Mouse (Mus musculus): ENCODE results near the gene Clec11a.
"Not testable (repeated sequence)": the region's sequence is repeated elsewhere in the genome, so short reads cannot be mapped to it uniquely, and the experiment has no call there.

Gene Clec11a

GRCm38 (mm10) chr7:44322290-44322689 is 15.6 kb upstream of the Clec11a start:
- no peak for DNase-seq (ENCODE audit: low spot score)

GRCm38 (mm10) chr7:44320886-44321285 is 14.2 kb upstream of the Clec11a start:
- no peak for DNase-seq (ENCODE audit: low spot score)

GRCm38 (mm10) chr7:44317913-44318312 is 11.2 kb upstream of the Clec11a start:
- no peak for DNase-seq (ENCODE audit: low spot score)

GRCm38 (mm10) chr7:44312484-44312883 is 5.8 kb upstream of the Clec11a start:
- DNase-seq (ENCODE audit: low spot score) = no peak

GRCm38 (mm10) chr7:44311713-44312304 is 5.1 kb upstream of the Clec11a start:
- no peak for DNase-seq (ENCODE audit: low spot score)

- no peak for DNase-seq (ENCODE audit: low spot score)
Measured at GRCm38 (mm10) chr7:44310878-44311712, 4.4 kb upstream of the Clec11a start.

GRCm38 (mm10) chr7:44310285-44310877 is 3.7 kb upstream of the Clec11a start:
- no peak for DNase-seq (ENCODE audit: low spot score)

GRCm38 (mm10) chr7:44309475-44310284 is 3.0 kb upstream of the Clec11a start, which contains the start of gene Shank1:
Gene Shank1, plus strand, starts transcription at chr7:44310253.
- no peak for DNase-seq (ENCODE audit: low spot score)

GRCm38 (mm10) chr7:44307261-44308020 is 739 bp upstream of the Clec11a start:
- DNase-seq (ENCODE audit: low spot score) = no peak

GRCm38 (mm10) chr7:44305686-44306085 is 1.0 kb downstream of the Clec11a start:
- no peak for DNase-seq (ENCODE audit: low spot score)

- DNase-seq (ENCODE audit: low spot score) = peak; percentile 97
Measured at GRCm38 (mm10) chr7:44304775-44305641, 1.7 kb downstream of the Clec11a start.

- no peak for DNase-seq (ENCODE audit: low spot score)
Measured at GRCm38 (mm10) chr7:44304463-44304774, 2.3 kb downstream of the Clec11a start.

- no peak for DNase-seq (ENCODE audit: low spot score)
Measured at GRCm38 (mm10) chr7:44303346-44304340, 3.1 kb downstream of the Clec11a start.

GRCm38 (mm10) chr7:44297501-44297900 is 9.2 kb downstream of the Clec11a start:
- DNase-seq (ENCODE audit: low spot score) = not testable (repeated sequence)

- DNase-seq (ENCODE audit: low spot score) = no peak
Measured at GRCm38 (mm10) chr7:44291418-44291817, 15.3 kb downstream of the Clec11a start.

GRCm38 (mm10) chr7:44290986-44291385 is 15.7 kb downstream of the Clec11a start:
- peak; percentile 5 for DNase-seq (ENCODE audit: low spot score)

- no peak for DNase-seq (ENCODE audit: low spot score)
Measured at GRCm38 (mm10) chr7:44287760-44288159, 18.9 kb downstream of the Clec11a start.

GRCm38 (mm10) chr7:44281586-44281985 is 25.1 kb downstream of the Clec11a start:
- no peak for DNase-seq (ENCODE audit: low spot score)

- DNase-seq (ENCODE audit: low spot score) = no peak
Measured at GRCm38 (mm10) chr7:44280959-44281358, 25.7 kb downstream of the Clec11a start.
